Mouse (Mus musculus): Measurements from ENCODE around the gene Olfr1434.
"Not testable (repeated sequence)": the region's sequence is repeated elsewhere in the genome, so short reads cannot be mapped to it uniquely, and the experiment has no call there.

Gene Olfr1434

DNA sequence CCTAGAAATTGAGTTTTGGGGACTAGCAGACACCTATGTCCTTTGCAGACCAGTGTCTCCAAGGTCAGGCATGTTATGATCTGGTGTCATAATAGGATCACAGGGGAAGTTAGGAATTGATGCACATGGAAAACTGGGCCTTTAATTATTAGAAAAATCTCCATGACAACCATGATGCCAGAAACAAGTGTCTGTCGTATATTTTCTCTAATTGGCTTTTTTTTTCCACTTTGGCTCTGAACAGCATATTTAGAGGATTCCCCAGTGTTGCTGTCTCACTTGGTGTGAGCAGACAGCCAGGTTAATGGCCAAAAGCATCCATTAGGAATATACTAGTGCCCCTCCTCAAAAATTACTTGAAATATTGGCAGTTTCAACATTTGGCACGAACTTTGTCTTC is at the start of gene Olfr1434:
Olfr1434 (plus strand) TSS at position 301 of the 400 bp plus-strand sequence.
- DNase-seq (ENCODE audit: low spot score), result no peak

DNA sequence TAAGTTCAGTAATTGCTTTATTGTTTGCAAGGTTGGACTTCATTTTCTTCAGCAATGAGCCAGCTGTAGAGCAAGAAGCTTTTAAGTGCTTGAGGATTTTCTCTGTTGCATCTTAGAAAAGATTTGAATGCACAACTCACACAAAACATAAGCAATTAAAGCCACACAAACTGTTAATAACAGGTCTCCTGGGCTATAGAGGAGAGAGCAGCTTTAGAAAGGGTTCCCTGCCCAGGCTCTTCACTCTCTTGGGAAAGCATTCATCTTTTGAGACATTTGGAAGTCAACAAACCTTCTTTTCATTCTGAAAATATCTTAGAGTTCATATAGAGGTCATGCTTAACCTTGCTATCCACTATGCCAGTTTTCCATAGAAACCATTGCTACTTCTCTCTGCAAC is 47.2 kb upstream of the Olfr1434 start, which contains the start of gene Olfr1432:
Olfr1432 (minus strand) TSS at position 101 of the 400 bp plus-strand sequence.
- not testable (repeated sequence) for DNase-seq (ENCODE audit: low spot score)

DNA sequence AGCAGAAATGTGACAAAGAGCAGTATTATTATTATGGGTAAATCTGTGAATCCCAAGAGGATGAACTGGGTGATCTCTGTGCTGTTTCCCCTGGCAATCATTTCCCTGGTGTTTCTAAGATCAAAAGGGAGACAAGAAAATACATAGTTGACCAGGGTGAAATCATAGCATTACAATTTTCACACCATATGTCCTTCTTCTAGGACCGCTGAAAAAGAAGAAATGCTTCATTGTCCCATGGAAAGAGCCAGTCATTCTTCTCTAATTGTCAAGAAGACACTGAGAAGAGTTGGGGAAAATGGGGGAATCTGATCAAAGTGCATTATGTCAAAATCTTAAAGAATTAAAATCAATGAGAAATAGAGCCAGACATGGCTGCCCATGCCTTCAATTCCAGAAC is 38.1 kb upstream of the Olfr1434 start, which contains the start of gene Olfr262:
Olfr262 (minus strand) TSS at position 101 of the 400 bp plus-strand sequence.
- DNase-seq (ENCODE audit: low spot score), result no peak

GRCm38 (mm10) chr19:12260732-12261131 is 18.9 kb upstream of the Olfr1434 start, which contains the start of gene Olfr235:
Gene Olfr235, plus strand, starts transcription at chr19:12261032.
- DNase-seq (ENCODE audit: low spot score), result no peak

GRCm38 (mm10) chr19:12292979-12293378 is 13.3 kb downstream of the Olfr1434 start:
- no peak for DNase-seq (ENCODE audit: low spot score)

DNA sequence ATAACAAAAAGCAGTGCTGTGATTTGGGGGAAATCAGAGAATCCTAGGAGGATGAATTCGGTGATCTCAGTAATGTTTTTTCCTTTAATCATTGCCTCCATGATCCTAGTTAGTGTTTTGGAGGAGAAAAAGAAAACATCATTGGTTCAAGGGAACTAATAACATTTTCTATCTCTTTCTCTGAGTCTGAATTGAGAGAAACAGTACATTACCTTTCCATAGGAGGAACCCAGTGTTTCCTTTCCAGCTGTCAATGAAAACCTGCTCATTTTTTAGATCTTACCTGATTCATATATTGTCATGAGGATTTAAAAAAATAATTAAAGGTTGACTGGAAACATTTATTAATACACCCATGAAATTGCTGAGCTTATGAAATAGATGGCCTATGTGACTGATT is 19.4 kb downstream of the Olfr1434 start, which contains the start of gene Olfr1436:
Olfr1436 (minus strand) TSS at position 101 of the 400 bp plus-strand sequence.
- DNase-seq (ENCODE audit: low spot score), result not testable (repeated sequence)

- no peak for DNase-seq (ENCODE audit: low spot score)
Measured at GRCm38 (mm10) chr19:12325001-12325400, 45.3 kb downstream of the Olfr1434 start, which contains the start of gene Olfr1437. Gene Olfr1437, minus strand, starts transcription at chr19:12325101.
